Mouse (Mus musculus): ENCODE data around the gene Coro1a. TPM values are rescaled to one million over a fixed set of nuclear protein-coding genes. Genes with fewer than 3 reads are reported as not detected.

Coro1a gene
- polyA plus RNA-seq, 1 experiment, result 1.9 TPM

GRCm38 (mm10) chr7:126746066-126746465 is 38.5 kb upstream of the Coro1a start:
- Histone ChIP-seq H3K79me2 (ENCODE audit: control insufficient read depth, insufficient read depth) (no peaks in the 10 kb centered on the region), H3K4me3 (ENCODE audit: insufficient read depth, poor library complexity, severe bottlenecking) (no peak overlapping the region), H3K79me3 (ENCODE audit: low read depth) (no peaks in the 10 kb centered on the region), H3K36me3 (ENCODE audit: control insufficient read depth, insufficient read depth) (no peaks in the 10 kb centered on the region), H3ac (ENCODE audit: control insufficient read depth, insufficient read length, low read depth) (no peak overlapping the region), H3K27me3 (ENCODE audit: control insufficient read depth, insufficient read depth, insufficient read length) (peaks cover 11% of the 10 kb centered on the region)
- TF ChIP-seq CTCF (IDR thresholded peaks at IDR 0.05; ENCODE audit: control insufficient read depth, insufficient read depth, insufficient read length) (no peak), MAX (IDR thresholded peaks at IDR 0.05) (no peak), CEBPB (IDR thresholded peaks at IDR 0.05; ENCODE audit: low read depth) (no peak), FOSL1 (IDR thresholded peaks at IDR 0.05; ENCODE audit: insufficient read depth, low read length, poor library complexity, severe bottlenecking) (no peak), MYOD1 (IDR thresholded peaks at IDR 0.05; ENCODE audit: control insufficient read depth, insufficient read length, low read depth) (no peak), MYOG (IDR thresholded peaks at IDR 0.05; ENCODE audit: control insufficient read depth, extremely low read depth, insufficient read length) (no peak), USF1 (IDR thresholded peaks at IDR 0.05; ENCODE audit: low read depth) (no peak)

- no peaks in the 10 kb centered on the region for H3K36me3 ChIP-seq (ENCODE audit: control insufficient read depth, insufficient read depth)
- H3ac ChIP-seq (ENCODE audit: control insufficient read depth, insufficient read length, low read depth), result no peak overlapping the region
- TF ChIP-seq CEBPB (IDR thresholded peaks at IDR 0.05; ENCODE audit: low read depth) (no peak), FOSL1 (IDR thresholded peaks at IDR 0.05; ENCODE audit: insufficient read depth, low read length, poor library complexity, severe bottlenecking) (no peak), MYOG (IDR thresholded peaks at IDR 0.05; ENCODE audit: control insufficient read depth, extremely low read depth, insufficient read length) (no peak), CTCF (IDR thresholded peaks at IDR 0.05; ENCODE audit: control insufficient read depth, insufficient read depth, insufficient read length) (no peak), MAX (IDR thresholded peaks at IDR 0.05) (no peak), MYOD1 (IDR thresholded peaks at IDR 0.05; ENCODE audit: control insufficient read depth, insufficient read length, low read depth) (no peak), USF1 (IDR thresholded peaks at IDR 0.05; ENCODE audit: low read depth) (no peak)
- no peaks in the 10 kb centered on the region for H3K79me2 ChIP-seq (ENCODE audit: control insufficient read depth, insufficient read depth)
- H3K4me3 ChIP-seq (ENCODE audit: insufficient read depth, poor library complexity, severe bottlenecking), result no peak overlapping the region
- peaks cover 10% of the 10 kb centered on the region for H3K27me3 ChIP-seq (ENCODE audit: control insufficient read depth, insufficient read depth, insufficient read length)
- H3K79me3 ChIP-seq (ENCODE audit: low read depth), result no peaks in the 10 kb centered on the region
These were observed 34.4 kb upstream of the Coro1a start for GRCm38 (mm10) chr7:126741964-126742482.

GRCm38 (mm10) chr7:126741452-126741851 is 33.9 kb upstream of the Coro1a start:
- H3K27me3 ChIP-seq (ENCODE audit: control insufficient read depth, insufficient read depth, insufficient read length), result peaks cover 6% of the 10 kb centered on the region
- H3K4me3 ChIP-seq (ENCODE audit: insufficient read depth, poor library complexity, severe bottlenecking), result no peak overlapping the region
- no peaks in the 10 kb centered on the region for H3K79me3 ChIP-seq (ENCODE audit: low read depth)
- TF ChIP-seq MAX (IDR thresholded peaks at IDR 0.05) (no peak), MYOD1 (IDR thresholded peaks at IDR 0.05; ENCODE audit: control insufficient read depth, insufficient read length, low read depth) (no peak), CEBPB (IDR thresholded peaks at IDR 0.05; ENCODE audit: low read depth) (no peak), MYOG (IDR thresholded peaks at IDR 0.05; ENCODE audit: control insufficient read depth, extremely low read depth, insufficient read length) (no peak), CTCF (IDR thresholded peaks at IDR 0.05; ENCODE audit: control insufficient read depth, insufficient read depth, insufficient read length) (no peak), FOSL1 (IDR thresholded peaks at IDR 0.05; ENCODE audit: insufficient read depth, low read length, poor library complexity, severe bottlenecking) (no peak), USF1 (IDR thresholded peaks at IDR 0.05; ENCODE audit: low read depth) (no peak)
- H3ac ChIP-seq (ENCODE audit: control insufficient read depth, insufficient read length, low read depth), result no peak overlapping the region
- H3K36me3 ChIP-seq (ENCODE audit: control insufficient read depth, insufficient read depth), result no peaks in the 10 kb centered on the region
- no peaks in the 10 kb centered on the region for H3K79me2 ChIP-seq (ENCODE audit: control insufficient read depth, insufficient read depth)

- no peaks in the 10 kb centered on the region for H3K79me2 ChIP-seq (ENCODE audit: control insufficient read depth, insufficient read depth)
- H3K4me3 ChIP-seq (ENCODE audit: insufficient read depth, poor library complexity, severe bottlenecking), result no peak overlapping the region
- no peak for TF ChIP-seq CTCF (IDR thresholded peaks at IDR 0.05; ENCODE audit: control insufficient read depth, insufficient read depth, insufficient read length)
- no peak for TF ChIP-seq FOSL1 (IDR thresholded peaks at IDR 0.05; ENCODE audit: insufficient read depth, low read length, poor library complexity, severe bottlenecking)
- TF ChIP-seq CEBPB (IDR thresholded peaks at IDR 0.05; ENCODE audit: low read depth), result no peak
- TF ChIP-seq USF1 (IDR thresholded peaks at IDR 0.05; ENCODE audit: low read depth), result no peak
- TF ChIP-seq MYOD1 (IDR thresholded peaks at IDR 0.05; ENCODE audit: control insufficient read depth, insufficient read length, low read depth), result no peak
- no peak for TF ChIP-seq MYOG (IDR thresholded peaks at IDR 0.05; ENCODE audit: control insufficient read depth, extremely low read depth, insufficient read length)
- TF ChIP-seq MAX (IDR thresholded peaks at IDR 0.05), result no peak
- no peaks in the 10 kb centered on the region for H3K36me3 ChIP-seq (ENCODE audit: control insufficient read depth, insufficient read depth)
- H3K27me3 ChIP-seq (ENCODE audit: control insufficient read depth, insufficient read depth, insufficient read length), result peaks cover 2% of the 10 kb centered on the region
- H3K79me3 ChIP-seq (ENCODE audit: low read depth), result no peaks in the 10 kb centered on the region
- H3ac ChIP-seq (ENCODE audit: control insufficient read depth, insufficient read length, low read depth), result no peak overlapping the region
These were observed 33.4 kb upstream of the Coro1a start for GRCm38 (mm10) chr7:126740977-126741376.

- Histone ChIP-seq H3K4me3 (ENCODE audit: insufficient read depth, poor library complexity, severe bottlenecking) (no peak overlapping the region), H3ac (ENCODE audit: control insufficient read depth, insufficient read length, low read depth) (no peak overlapping the region), H3K27me3 (ENCODE audit: control insufficient read depth, insufficient read depth, insufficient read length) (no peaks in the 10 kb centered on the region), H3K79me3 (ENCODE audit: low read depth) (no peaks in the 10 kb centered on the region), H3K36me3 (ENCODE audit: control insufficient read depth, insufficient read depth) (no peaks in the 10 kb centered on the region), H3K79me2 (ENCODE audit: control insufficient read depth, insufficient read depth) (no peaks in the 10 kb centered on the region)
- TF ChIP-seq USF1 (IDR thresholded peaks at IDR 0.05; ENCODE audit: low read depth), result no peak
- TF ChIP-seq CEBPB (IDR thresholded peaks at IDR 0.05; ENCODE audit: low read depth), result no peak
- TF ChIP-seq MYOG (IDR thresholded peaks at IDR 0.05; ENCODE audit: control insufficient read depth, extremely low read depth, insufficient read length), result no peak
- TF ChIP-seq CTCF (IDR thresholded peaks at IDR 0.05; ENCODE audit: control insufficient read depth, insufficient read depth, insufficient read length), result no peak
These were observed 32.6 kb upstream of the Coro1a start for GRCm38 (mm10) chr7:126740132-126740735.

Measured in C2C12 (cell line).